Mouse (Mus musculus): Measurements from ENCODE around the gene Sik3. TPM values are rescaled to one million over a fixed set of nuclear protein-coding genes. Genes with fewer than 3 reads are reported as not detected.

Sik3 gene
- polyA plus RNA-seq, 1 experiment: 29.4 TPM

DNA sequence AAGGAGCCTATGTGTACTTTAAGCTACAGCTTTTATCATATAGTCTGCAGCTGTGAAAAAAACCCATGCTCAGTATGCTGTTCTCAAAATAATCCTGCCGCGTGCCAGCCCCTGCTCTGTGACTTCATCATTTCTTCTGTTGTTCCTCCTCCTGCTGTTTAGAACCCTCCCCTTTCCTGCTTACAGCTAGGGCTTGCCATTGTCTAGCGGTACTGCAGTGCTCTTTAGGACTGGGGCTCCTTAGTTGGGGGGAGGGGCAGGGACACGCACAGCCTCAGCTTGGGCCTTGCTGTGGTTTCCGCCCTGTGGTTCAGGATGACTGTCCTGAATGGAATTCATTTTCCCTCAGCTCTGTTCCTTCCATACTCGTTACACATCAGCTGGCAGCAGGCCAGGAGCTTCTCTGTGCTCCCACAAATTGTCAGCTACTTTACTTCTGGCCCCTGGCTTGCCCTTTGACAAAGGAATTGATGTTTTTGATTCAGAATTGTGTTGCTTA, 107.4 kb downstream of the Sik3 start:
- Histone ChIP-seq H3K79me2 (ENCODE audit: control insufficient read depth, insufficient read depth) (peaks cover 19% of the 10 kb centered on the region), H3K27me3 (ENCODE audit: control insufficient read depth, insufficient read depth, insufficient read length) (no peaks in the 10 kb centered on the region), H3ac (ENCODE audit: control insufficient read depth, insufficient read length) (no peak overlapping the region), H3K4me2 (ENCODE audit: low read depth) (peak overlapping the region; percentile 75), H3K4me3 (no peak overlapping the region), H3K36me3 (ENCODE audit: control insufficient read depth, insufficient read depth) (no peaks in the 10 kb centered on the region)
- TF ChIP-seq TCF12 (IDR thresholded peaks at IDR 0.05; ENCODE audit: insufficient read depth, poor library complexity, severe bottlenecking) (peak; percentile 5), MYOG (IDR thresholded peaks at IDR 0.05; ENCODE audit: control insufficient read depth in 1 of 3, insufficient read depth in 1 of 3, insufficient read length in 2 of 3, low read depth in 2 of 3) (peak in 1 of 3 experiments; percentile 52), MYOD1 (IDR thresholded peaks at IDR 0.05; ENCODE audit: control insufficient read depth in 1 of 3, insufficient read length in 2 of 3, low read depth in 2 of 3) (peak in 1 of 3 experiments; percentile 51), USF1 (IDR thresholded peaks at IDR 0.05; ENCODE audit: low read depth) (no peak), TCF3 (IDR thresholded peaks at IDR 0.05; ENCODE audit: insufficient read length, low read depth) (no peak)

GRCm38 (mm10) chr9:46120468-46121253, 108.0 kb downstream of the Sik3 start:
- Histone ChIP-seq H3K36me3 (ENCODE audit: control insufficient read depth, insufficient read depth) (no peaks in the 10 kb centered on the region), H3ac (ENCODE audit: control insufficient read depth, insufficient read length) (no peak overlapping the region), H3K4me2 (ENCODE audit: low read depth) (peak overlapping the region; percentile 75), H3K27me3 (ENCODE audit: control insufficient read depth, insufficient read depth, insufficient read length) (no peaks in the 10 kb centered on the region), H3K4me3 (no peak overlapping the region), H3K79me2 (ENCODE audit: control insufficient read depth, insufficient read depth) (peaks cover 13% of the 10 kb centered on the region)
- no peak for TF ChIP-seq USF1 (IDR thresholded peaks at IDR 0.05; ENCODE audit: low read depth)
- TF ChIP-seq CEBPB (IDR thresholded peaks at IDR 0.05; ENCODE audit: insufficient read depth, poor library complexity, severe bottlenecking): no peak
- no peak for TF ChIP-seq REST (IDR thresholded peaks at IDR 0.05; ENCODE audit: insufficient read depth, insufficient read length)
- no peak for TF ChIP-seq POLR2A (IDR thresholded peaks at IDR 0.05; ENCODE audit: insufficient read length, low read depth)
- no peak for TF ChIP-seq MAX (IDR thresholded peaks at IDR 0.05; ENCODE audit: low read depth)
- TF ChIP-seq MYOG (IDR thresholded peaks at IDR 0.05; ENCODE audit: control insufficient read depth in 1 of 3, insufficient read depth in 1 of 3, insufficient read length in 2 of 3, low read depth in 2 of 3): no peak
- no peak for TF ChIP-seq POLR2AphosphoS2 (IDR thresholded peaks at IDR 0.05; ENCODE audit: insufficient read length, low read depth)
- TF ChIP-seq TCF12 (IDR thresholded peaks at IDR 0.05; ENCODE audit: insufficient read depth, poor library complexity, severe bottlenecking): no peak
- TF ChIP-seq MYOD1 (IDR thresholded peaks at IDR 0.05; ENCODE audit: control insufficient read depth in 1 of 3, insufficient read length in 2 of 3, low read depth in 2 of 3): no peak
- TF ChIP-seq SRF (IDR thresholded peaks at IDR 0.05; ENCODE audit: control insufficient read depth, insufficient read length, low read depth): no peak
- no peak for TF ChIP-seq E2F4 (IDR thresholded peaks at IDR 0.05; ENCODE audit: insufficient read depth)
- TF ChIP-seq TCF3 (IDR thresholded peaks at IDR 0.05; ENCODE audit: insufficient read length, low read depth): no peak

- H3K27me3 ChIP-seq (ENCODE audit: control insufficient read depth, insufficient read depth, insufficient read length): no peaks in the 10 kb centered on the region
- H3K36me3 ChIP-seq (ENCODE audit: control insufficient read depth, insufficient read depth): no peaks in the 10 kb centered on the region
- H3K4me2 ChIP-seq (ENCODE audit: low read depth): peak overlapping the region; percentile 75
- H3K79me2 ChIP-seq (ENCODE audit: control insufficient read depth, insufficient read depth): peaks cover 12% of the 10 kb centered on the region
- H3K4me3 ChIP-seq: no peak overlapping the region
- no peak overlapping the region for H3ac ChIP-seq (ENCODE audit: control insufficient read depth, insufficient read length)
- TF ChIP-seq USF1 (IDR thresholded peaks at IDR 0.05; ENCODE audit: low read depth): no peak
- peak in 2 of 3 experiments; percentile 13 to 67 for TF ChIP-seq MYOD1 (IDR thresholded peaks at IDR 0.05; ENCODE audit: control insufficient read depth in 1 of 3, insufficient read length in 2 of 3, low read depth in 2 of 3)
- TF ChIP-seq SRF (IDR thresholded peaks at IDR 0.05; ENCODE audit: control insufficient read depth, insufficient read length, low read depth): no peak
- peak in 1 of 3 experiments; percentile 34 for TF ChIP-seq MYOG (IDR thresholded peaks at IDR 0.05; ENCODE audit: control insufficient read depth in 1 of 3, insufficient read depth in 1 of 3, insufficient read length in 2 of 3, low read depth in 2 of 3)
These were observed 108.9 kb downstream of the Sik3 start for GRCm38 (mm10) chr9:46121486-46121885.

- no peak overlapping the region for H3ac ChIP-seq (ENCODE audit: control insufficient read depth, insufficient read length)
- no peaks in the 10 kb centered on the region for H3K27me3 ChIP-seq (ENCODE audit: control insufficient read depth, insufficient read depth, insufficient read length)
- peaks cover 12% of the 10 kb centered on the region for H3K79me2 ChIP-seq (ENCODE audit: control insufficient read depth, insufficient read depth)
- H3K4me3 ChIP-seq: no peak overlapping the region
- H3K4me2 ChIP-seq (ENCODE audit: low read depth): no peak overlapping the region
- H3K36me3 ChIP-seq (ENCODE audit: control insufficient read depth, insufficient read depth): peaks cover 4% of the 10 kb centered on the region
- TF ChIP-seq POLR2A (IDR thresholded peaks at IDR 0.05; ENCODE audit: insufficient read length, low read depth) (no peak), SRF (IDR thresholded peaks at IDR 0.05; ENCODE audit: control insufficient read depth, insufficient read length, low read depth) (no peak), MYOD1 (IDR thresholded peaks at IDR 0.05; ENCODE audit: control insufficient read depth in 1 of 3, insufficient read length in 2 of 3, low read depth in 2 of 3) (no peak), CEBPB (IDR thresholded peaks at IDR 0.05; ENCODE audit: insufficient read depth, poor library complexity, severe bottlenecking) (no peak), MAX (IDR thresholded peaks at IDR 0.05; ENCODE audit: low read depth) (no peak), E2F4 (IDR thresholded peaks at IDR 0.05; ENCODE audit: insufficient read depth) (no peak), POLR2AphosphoS2 (IDR thresholded peaks at IDR 0.05; ENCODE audit: insufficient read length, low read depth) (no peak), TCF3 (IDR thresholded peaks at IDR 0.05; ENCODE audit: insufficient read length, low read depth) (no peak), USF1 (IDR thresholded peaks at IDR 0.05; ENCODE audit: low read depth) (no peak), MYOG (IDR thresholded peaks at IDR 0.05; ENCODE audit: control insufficient read depth in 1 of 3, insufficient read depth in 1 of 3, insufficient read length in 2 of 3, low read depth in 2 of 3) (no peak), TCF12 (IDR thresholded peaks at IDR 0.05; ENCODE audit: insufficient read depth, poor library complexity, severe bottlenecking) (no peak), REST (IDR thresholded peaks at IDR 0.05; ENCODE audit: insufficient read depth, insufficient read length) (no peak)
These were observed 110.1 kb downstream of the Sik3 start for GRCm38 (mm10) chr9:46122731-46123130.
